Mouse (Mus musculus) myocyte (in vitro differentiated cells): Measurements from ENCODE around the gene Ptrh2. TPM values are rescaled to one million over a fixed set of nuclear protein-coding genes. Genes with fewer than 3 reads are reported as not detected.
A peak's percentile ranks its signal among the peaks of the same experiment; 100 is the strongest.

ENCODE experiments used
- H3K27me3 ChIP-seq: one replicate; pipeline ENCODE4 v1.6.1; 2011; ENCODE audit not compliant: control insufficient read depth, insufficient read depth, insufficient read length
- H3K36me3 ChIP-seq: one replicate; pipeline ENCODE4 v1.6.1; 2011; ENCODE audit not compliant: control insufficient read depth, insufficient read depth
- H3K4me2 ChIP-seq: one replicate; pipeline ENCODE4 v1.6.1; 2011; ENCODE audit warnings: low read depth, control low read depth
- H3K4me3 ChIP-seq: one replicate; pipeline ENCODE4 v1.5.1; 2011; ENCODE audit warnings: mild to moderate bottlenecking, control low read depth, moderate library complexity
- H3K79me2 ChIP-seq: one replicate; pipeline ENCODE4 v1.6.1; 2011; ENCODE audit not compliant: control insufficient read depth, insufficient read depth
- H3ac ChIP-seq: one replicate; pipeline ENCODE4 v1.6.1; 2011; ENCODE audit not compliant: control insufficient read depth, insufficient read length
- CEBPB ChIP-seq: IDR thresholded peaks from 2 replicates; pipeline ENCODE4 v1.6.1; 2011; ENCODE audit warnings: mild to moderate bottlenecking, moderate library complexity; ENCODE audit not compliant: poor library complexity, insufficient read depth, severe bottlenecking
- E2F4 ChIP-seq: IDR thresholded peaks from one replicate; pipeline ENCODE4 v1.6.1; 2011; ENCODE audit warnings: mild to moderate bottlenecking, control low read depth, moderate library complexity; ENCODE audit not compliant: insufficient read depth
- MAX ChIP-seq: IDR thresholded peaks from one replicate; pipeline ENCODE4 v1.6.1; 2011; ENCODE audit warnings: low read depth, mild to moderate bottlenecking, control low read depth
- MYOD1 ChIP-seq, 3 experiments: IDR thresholded peaks; one replicate each; pipeline ENCODE4 v1.6.1; 2011; ENCODE audit warnings: control low read depth in 2 of 3, low read depth in 2 of 3, mild to moderate bottlenecking in 2 of 3, moderate library complexity in 1 of 3; ENCODE audit not compliant: insufficient read length in 2 of 3, control insufficient read depth in 1 of 3
- MYOG ChIP-seq, 3 experiments: IDR thresholded peaks; one replicate each; pipeline ENCODE4 v1.6.1; 2011; ENCODE audit warnings: control low read depth in 2 of 3, low read depth in 2 of 3, mild to moderate bottlenecking in 2 of 3; ENCODE audit not compliant: insufficient read length in 2 of 3, control insufficient read depth in 1 of 3, insufficient read depth in 1 of 3
- POLR2A ChIP-seq: IDR thresholded peaks from one replicate; pipeline ENCODE4 v1.6.1; 2011; ENCODE audit warnings: low read depth, mild to moderate bottlenecking, control low read depth, moderate library complexity; ENCODE audit not compliant: insufficient read length
- POLR2AphosphoS2 ChIP-seq: IDR thresholded peaks from one replicate; pipeline ENCODE4 v1.6.1; 2011; ENCODE audit warnings: low read depth, control low read depth; ENCODE audit not compliant: insufficient read length
- REST ChIP-seq: IDR thresholded peaks from one replicate; pipeline ENCODE4 v1.6.1; 2011; ENCODE audit warnings: mild to moderate bottlenecking, control low read depth, moderate library complexity; ENCODE audit not compliant: insufficient read depth, insufficient read length
- SRF ChIP-seq: IDR thresholded peaks from one replicate; pipeline ENCODE4 v1.6.1; 2011; ENCODE audit warnings: low read depth; ENCODE audit not compliant: control insufficient read depth, insufficient read length
- TCF12 ChIP-seq: IDR thresholded peaks from one replicate; pipeline ENCODE4 v1.6.1; 2011; ENCODE audit warnings: mild to moderate bottlenecking, control low read depth; ENCODE audit not compliant: poor library complexity, insufficient read depth, severe bottlenecking
- TCF3 ChIP-seq: IDR thresholded peaks from one replicate; pipeline ENCODE4 v1.6.1; 2011; ENCODE audit warnings: low read depth, control low read depth; ENCODE audit not compliant: insufficient read length
- USF1 ChIP-seq: IDR thresholded peaks from one replicate; pipeline ENCODE4 v1.6.1; 2011; ENCODE audit warnings: low read depth, mild to moderate bottlenecking, control low read depth, moderate library complexity
- polyA plus RNA-seq: library from polyadenylated mRNA; unstranded; fragments of >200 nt; fragmentation: generic; extraction: Trizol; gene quantifications from one replicate; pipeline ENCODE4 v1.2.1, GENCODE M21; 2012; ENCODE audit warnings: missing spikeins

Ptrh2 gene
- polyA plus RNA-seq, 1 experiment = 22.6 TPM

- H3K36me3 ChIP-seq = peaks cover 75% of the 10 kb centered on the region
- H3ac ChIP-seq = no peak overlapping the region
- H3K27me3 ChIP-seq = no peaks in the 10 kb centered on the region
- H3K79me2 ChIP-seq = peaks cover 5% of the 10 kb centered on the region
- TF ChIP-seq POLR2AphosphoS2 (no peak), CEBPB (no peak), MYOD1 (IDR thresholded peaks at IDR 0.05; ENCODE audit: control insufficient read depth in 1 of 3, insufficient read length in 2 of 3, low read depth in 2 of 3) (no peak), MAX (no peak), POLR2A (no peak), TCF3 (no peak), TCF12 (no peak), REST (no peak), MYOG (IDR thresholded peaks at IDR 0.05; ENCODE audit: control insufficient read depth in 1 of 3, insufficient read depth in 1 of 3, insufficient read length in 2 of 3, low read depth in 2 of 3) (no peak), USF1 (no peak), SRF (no peak), E2F4 (no peak)
- H3K4me3 ChIP-seq = no peak overlapping the region
- H3K4me2 ChIP-seq = no peak overlapping the region
Measured at GRCm38 (mm10) chr11:86724982-86725381, 41.2 kb downstream of the Ptrh2 start.

- Histone ChIP-seq H3K4me2 (no peak overlapping the region), H3ac (no peak overlapping the region), H3K4me3 (no peak overlapping the region), H3K79me2 (peaks cover 5% of the 10 kb centered on the region), H3K36me3 (peaks cover 75% of the 10 kb centered on the region), H3K27me3 (no peaks in the 10 kb centered on the region)
- TF ChIP-seq SRF (no peak), TCF3 (no peak), REST (no peak), MYOD1 (IDR thresholded peaks at IDR 0.05; ENCODE audit: control insufficient read depth in 1 of 3, insufficient read length in 2 of 3, low read depth in 2 of 3) (no peak), USF1 (no peak), POLR2A (no peak), POLR2AphosphoS2 (no peak), E2F4 (no peak), MAX (no peak), CEBPB (no peak), TCF12 (no peak), MYOG (IDR thresholded peaks at IDR 0.05; ENCODE audit: control insufficient read depth in 1 of 3, insufficient read depth in 1 of 3, insufficient read length in 2 of 3, low read depth in 2 of 3) (no peak)
Measured at GRCm38 (mm10) chr11:86725607-86726006, 41.8 kb downstream of the Ptrh2 start.

GRCm38 (mm10) chr11:86731443-86731842, 47.7 kb downstream of the Ptrh2 start:
- Histone ChIP-seq H3K79me2 (peaks cover 45% of the 10 kb centered on the region), H3K4me3 (no peak overlapping the region), H3K27me3 (no peaks in the 10 kb centered on the region), H3ac (no peak overlapping the region), H3K36me3 (peaks cover 32% of the 10 kb centered on the region), H3K4me2 (peak overlapping the region; percentile 59)
- TF ChIP-seq POLR2AphosphoS2 = no peak
- TF ChIP-seq MYOD1 (IDR thresholded peaks at IDR 0.05; ENCODE audit: control insufficient read depth in 1 of 3, insufficient read length in 2 of 3, low read depth in 2 of 3) = peak in 2 of 3 experiments; percentile 17 to 21
- TF ChIP-seq USF1 = peak; percentile 70
- no peak for TF ChIP-seq TCF12
- TF ChIP-seq CEBPB = no peak
- no peak for TF ChIP-seq POLR2A
- TF ChIP-seq TCF3 = no peak

- Histone ChIP-seq H3K4me2 (peak overlapping the region; percentile 50), H3K27me3 (no peaks in the 10 kb centered on the region), H3K4me3 (no peak overlapping the region), H3K36me3 (peaks cover 27% of the 10 kb centered on the region), H3K79me2 (peaks cover 75% of the 10 kb centered on the region), H3ac (no peak overlapping the region)
- TF ChIP-seq CEBPB (no peak), REST (no peak), TCF3 (no peak), MAX (no peak), MYOG (IDR thresholded peaks at IDR 0.05; ENCODE audit: control insufficient read depth in 1 of 3, insufficient read depth in 1 of 3, insufficient read length in 2 of 3, low read depth in 2 of 3) (no peak), USF1 (no peak), SRF (no peak)
Measured at GRCm38 (mm10) chr11:86734241-86734939, 50.6 kb downstream of the Ptrh2 start.

- H3K79me2 ChIP-seq = peaks cover 81% of the 10 kb centered on the region
- no peak for TF ChIP-seq MAX
- no peak for TF ChIP-seq TCF12
- no peak for TF ChIP-seq MYOG (IDR thresholded peaks at IDR 0.05; ENCODE audit: control insufficient read depth in 1 of 3, insufficient read depth in 1 of 3, insufficient read length in 2 of 3, low read depth in 2 of 3)
- no peak for TF ChIP-seq MYOD1 (IDR thresholded peaks at IDR 0.05; ENCODE audit: control insufficient read depth in 1 of 3, insufficient read length in 2 of 3, low read depth in 2 of 3)
- TF ChIP-seq POLR2AphosphoS2 = no peak
- no peak for TF ChIP-seq USF1
- TF ChIP-seq CEBPB = no peak
- TF ChIP-seq POLR2A = no peak
- no peak for TF ChIP-seq REST
- no peak for TF ChIP-seq SRF
- no peak for TF ChIP-seq TCF3
- TF ChIP-seq E2F4 = no peak
Measured at GRCm38 (mm10) chr11:86734993-86735392, 51.2 kb downstream of the Ptrh2 start.

More at GRCm38 (mm10) chr11:86734993-86735392, 51.2 kb downstream of the Ptrh2 start:
- Histone ChIP-seq H3K4me3 (no peak overlapping the region), H3K36me3 (peaks cover 23% of the 10 kb centered on the region), H3K27me3 (no peaks in the 10 kb centered on the region), H3ac (no peak overlapping the region), H3K4me2 (peak overlapping the region; percentile 50)
